Mouse (Mus musculus) gastrocnemius, postnatal 36 days (tissue): ENCODE data around the gene Olfr1008. TPM values are rescaled to one million over a fixed set of nuclear protein-coding genes. Genes with fewer than 3 reads are reported as not detected.
"Not testable (repeated sequence)": the region's sequence is repeated elsewhere in the genome, so short reads cannot be mapped to it uniquely, and the experiment has no call there.

ENCODE experiments used
- DNase-seq, 2 experiments: peaks; one replicate each; pipeline ENCODE4 v3.0.0; 2022
- intact Hi-C: fragments of 180-260 bp; cut with DNase I; formaldehyde crosslinking; loops from one replicate; pipeline ENCODE4 v1.15.1; 2025
- long read RNA-seq, 2 experiments: library from polyadenylated mRNA; stranded (forward); transcript quantifications; one replicate each; pipeline ENCODE4 v2.0.0; 2021
- total RNA-seq, 2 experiments: library from RNA; stranded (reverse); gene quantifications; 2 replicates each; pipeline ENCODE4 v1.2.3; 2021

Olfr1008 gene
- total RNA-seq: not detected
- long read RNA-seq, experiment 1: 0 reads
- long read RNA-seq, experiment 2: 0 reads

- intact Hi-C loops: no loop called here
- DNase-seq: no peak
Observed at GRCm38 (mm10) chr2:85689131-85689530, at the start of gene Olfr1008. TSS of gene Olfr1008 (plus strand) at chr2:85689431.

GRCm38 (mm10) chr2:85650604-85651003 lies 38.6 kb upstream of the Olfr1008 start, which contains the start of gene Olfr1002:
TSS of gene Olfr1002 (minus strand) at chr2:85650704.
- intact Hi-C loops: no loop called here
- no peak for DNase-seq

GRCm38 (mm10) chr2:85664355-85664754 lies 24.9 kb upstream of the Olfr1008 start, which contains the start of gene Olfr154:
TSS of gene Olfr154 (minus strand) at chr2:85664455.
- DNase-seq, intact Hi-C loops: not testable (repeated sequence)

GRCm38 (mm10) chr2:85678667-85679066 lies 10.6 kb upstream of the Olfr1008 start, which contains the start of gene Olfr1006:
TSS of gene Olfr1006 (minus strand) at chr2:85678767.
- no peak for DNase-seq
- intact Hi-C loops: no loop called here

- intact Hi-C loops: not testable (repeated sequence)
Observed at GRCm38 (mm10) chr2:85710680-85711079, 21.4 kb downstream of the Olfr1008 start.

GRCm38 (mm10) chr2:85711159-85711558 lies 21.9 kb downstream of the Olfr1008 start:
- intact Hi-C loops: no loop called here
- no peak for DNase-seq

More at GRCm38 (mm10) chr2:85710680-85711079, 21.4 kb downstream of the Olfr1008 start:
- not testable (repeated sequence) for DNase-seq

GRCm38 (mm10) chr2:85715119-85715518 lies 25.9 kb downstream of the Olfr1008 start, which contains the start of gene Olfr1009:
TSS of gene Olfr1009 (plus strand) at chr2:85715419.
- DNase-seq: no peak
- intact Hi-C loops: no loop called here

GRCm38 (mm10) chr2:85725793-85726192 lies 36.6 kb downstream of the Olfr1008 start:
- DNase-seq: no peak
- intact Hi-C loops: no loop called here

Other genes with a start within 250 kb of the Olfr1008 start
- not detected for gene Olfr995, start 245.8 kb upstream of the Olfr1008 start, total RNA-seq
- not detected for gene 4833423E24Rik, start 170.4 kb upstream of the Olfr1008 start, total RNA-seq
- gene Olfr996, start 110.2 kb upstream of the Olfr1008 start, total RNA-seq: not detected
- not detected for gene Olfr998, start 100.5 kb upstream of the Olfr1008 start, total RNA-seq
- not detected for gene Olfr1000, start 77.5 kb upstream of the Olfr1008 start, total RNA-seq
- gene Olfr1002, start 38.7 kb upstream of the Olfr1008 start, total RNA-seq: not detected
- not detected for gene Olfr154, start 25.0 kb upstream of the Olfr1008 start, total RNA-seq
- gene Olfr1006, start 10.7 kb upstream of the Olfr1008 start, total RNA-seq: not detected
- gene Olfr1009, start 26.0 kb downstream of the Olfr1008 start, total RNA-seq: not detected
- not detected for gene Olfr1012, start 73.3 kb downstream of the Olfr1008 start, total RNA-seq
- not detected for gene Olfr1013, start 77.7 kb downstream of the Olfr1008 start, total RNA-seq
- gene Olfr1014, start 83.3 kb downstream of the Olfr1008 start, total RNA-seq: not detected
- gene Olfr1015, start 92.6 kb downstream of the Olfr1008 start, total RNA-seq: not detected
- gene Olfr1016, start 113.1 kb downstream of the Olfr1008 start, total RNA-seq: not detected
- gene Olfr1018, start 129.0 kb downstream of the Olfr1008 start, total RNA-seq: not detected
- gene Olfr1019, start 156.1 kb downstream of the Olfr1008 start, total RNA-seq: not detected
- gene Olfr1020, start 157.6 kb downstream of the Olfr1008 start, total RNA-seq: not detected
- not detected for gene Olfr1022, start 179.2 kb downstream of the Olfr1008 start, total RNA-seq
- gene Olfr1023, start 196.2 kb downstream of the Olfr1008 start, total RNA-seq: not detected
- not detected for gene Olfr1024, start 215.6 kb downstream of the Olfr1008 start, total RNA-seq
- not detected for gene Olfr1025-ps1, start 225.8 kb downstream of the Olfr1008 start, total RNA-seq
- not detected for gene Olfr1026, start 232.1 kb downstream of the Olfr1008 start, total RNA-seq